Mouse (Mus musculus) intestine, postnatal 0 days (tissue): ENCODE results near the gene Tnfsf12. TPM values are rescaled to one million over a fixed set of nuclear protein-coding genes. Genes with fewer than 3 reads are reported as not detected.

ENCODE experiments used
- ATAC-seq: fragments of 200-750 bp; cut with Nextera tagmentation; 2 replicates; pipeline ENCODE4 v1.8.0; 2017; ENCODE audit warnings: mild to moderate bottlenecking, moderate TSS enrichment, moderate library complexity
- H3K27ac ChIP-seq: fragments of 300-500 bp; sonication (generic); 2 replicates; pipeline ENCODE4 v1.5.1; 2014; ENCODE audit warnings: mild to moderate bottlenecking, low read depth, low read length, moderate library complexity
- H3K27me3 ChIP-seq: fragments of 300-500 bp; sonication (generic); replicated peaks from 2 replicates; pipeline ENCODE4 v1.6.1; 2014; ENCODE audit warnings: low read length, mixed read lengths; ENCODE audit not compliant: control insufficient read depth, insufficient read depth
- H3K36me3 ChIP-seq: fragments of 300-500 bp; sonication (generic); 2 replicates; pipeline ENCODE4 v1.6.1; 2014; ENCODE audit warnings: mild to moderate bottlenecking, moderate library complexity; ENCODE audit not compliant: control insufficient read depth, insufficient read depth
- H3K4me1 ChIP-seq: fragments of 300-500 bp; sonication (generic); replicated peaks from 2 replicates; pipeline ENCODE4 v1.6.1; 2014; ENCODE audit warnings: antibody characterized with exemption, low read length, mixed read lengths; ENCODE audit not compliant: control insufficient read depth, insufficient read depth
- H3K4me2 ChIP-seq: fragments of 300-500 bp; sonication (generic); replicated peaks from 2 replicates; pipeline ENCODE4 v1.6.1; 2014; ENCODE audit warnings: low read depth, mild to moderate bottlenecking, moderate library complexity
- H3K4me3 ChIP-seq: fragments of 300-500 bp; sonication (generic); 2 replicates; pipeline ENCODE4 v1.5.1; 2014; ENCODE audit warnings: low read depth, low read length
- H3K9ac ChIP-seq: fragments of 300-500 bp; sonication (generic); 2 replicates; pipeline ENCODE4 v1.6.1; 2014; ENCODE audit warnings: mild to moderate bottlenecking, low read depth, low read length
- H3K9me3 ChIP-seq: fragments of 300-500 bp; sonication (generic); 2 replicates; pipeline ENCODE4 v1.6.1; 2016; ENCODE audit warnings: mixed run types; ENCODE audit not compliant: control insufficient read depth
- CTCF ChIP-seq: sonication (generic); IDR thresholded peaks from 2 replicates; pipeline ENCODE4 v1.5.1; 2016; ENCODE audit warnings: low read depth, mild to moderate bottlenecking, control low read depth, antibody characterized with exemption, moderate library complexity
- WGBS: fragments of 180-500 bp; shearing (Covaris S2); extraction: QIAGEN DNeasy Blood & Tissue Kit; methylation state at CpG from one replicate; pipeline ENCODE4 v1.1.7; 2014; 5-methylcytosine and 5-hydroxymethylcytosine counted together
- polyA plus RNA-seq: library from polyadenylated mRNA; unstranded; fragments of >200 nt; fragmentation: Nextera tagmentation; extraction: Ambion mirVana; gene quantifications from 2 replicates; pipeline ENCODE4 v1.2.1, GENCODE M21; 2015

The Tnfsf12 gene
- polyA plus RNA-seq, 1 experiment from 2014 or later: 7.2 TPM

DNA sequence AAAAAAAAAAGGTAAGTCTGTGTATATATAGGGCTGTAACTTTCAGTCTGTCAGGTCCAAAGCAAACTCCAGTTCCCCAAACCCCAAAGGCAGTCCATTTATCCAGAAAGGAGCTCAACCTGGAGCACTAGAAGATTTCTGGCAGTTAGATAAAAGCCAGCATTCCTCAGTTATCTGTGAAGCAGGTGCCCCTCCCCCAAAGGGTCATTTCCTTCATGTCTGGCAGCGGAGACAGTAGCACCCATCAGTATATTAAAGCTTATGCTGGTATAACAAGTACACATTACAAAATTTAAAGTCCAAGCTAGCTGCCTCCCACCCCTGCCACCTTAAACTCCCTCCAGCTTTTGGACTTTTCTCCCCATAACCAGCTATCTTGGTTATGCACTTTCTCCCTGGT, 3.9 kb upstream of the Tnfsf12 start:
- H3K9ac ChIP-seq: no peak overlapping the region
- no peaks in the 10 kb centered on the region for H3K9me3 ChIP-seq
- H3K36me3 ChIP-seq: no peaks in the 10 kb centered on the region
- H3K4me3 ChIP-seq: no peak overlapping the region
- H3K4me2 ChIP-seq: no peak overlapping the region
- H3K27me3 ChIP-seq: no peaks in the 10 kb centered on the region
- H3K27ac ChIP-seq: no peak overlapping the region
- no peak for ATAC-seq
- WGBS: 19% methylated on average over 1 of the region's 1 CpGs
- 0 out of 2 replicates have a peak, but pooled peaks cover 7% of the 10 kb centered on the region for H3K4me1 ChIP-seq
- TF ChIP-seq CTCF: no peak

DNA sequence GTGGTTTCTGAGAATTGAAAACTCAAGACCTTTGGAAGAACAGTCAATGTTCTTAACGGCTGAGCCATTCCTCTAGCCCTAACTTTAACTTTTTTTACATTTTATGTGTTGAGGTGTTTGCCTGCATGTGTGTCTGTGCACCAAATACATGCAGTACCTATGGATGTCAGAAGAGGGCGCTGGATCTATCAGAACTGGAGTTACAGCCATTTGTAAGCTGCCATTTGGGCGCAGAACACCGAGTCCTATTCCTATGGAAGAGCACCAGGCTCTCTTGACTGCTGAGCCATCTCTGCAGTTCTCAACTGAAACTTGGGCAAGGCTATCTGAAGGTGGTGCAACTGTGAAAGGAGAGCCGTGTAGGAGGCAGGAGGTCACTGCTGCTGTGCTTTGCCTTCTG, 2.9 kb upstream of the Tnfsf12 start:
- 69% methylated on average over 5 of the region's 5 CpGs for WGBS
- Histone ChIP-seq H3K27ac (peak overlapping the region; percentile 71), H3K36me3 (no peaks in the 10 kb centered on the region), H3K4me2 (0 out of 2 replicates have a peak overlapping the region, but pooled peaks have one; percentile 13), H3K27me3 (no peaks in the 10 kb centered on the region), H3K4me3 (no peak overlapping the region), H3K9me3 (no peaks in the 10 kb centered on the region), H3K9ac (no peak overlapping the region), H3K4me1 (0 out of 2 replicates have a peak, but pooled peaks cover 7% of the 10 kb centered on the region)
- no peak for ATAC-seq
- peak; percentile 46 for TF ChIP-seq CTCF

DNA sequence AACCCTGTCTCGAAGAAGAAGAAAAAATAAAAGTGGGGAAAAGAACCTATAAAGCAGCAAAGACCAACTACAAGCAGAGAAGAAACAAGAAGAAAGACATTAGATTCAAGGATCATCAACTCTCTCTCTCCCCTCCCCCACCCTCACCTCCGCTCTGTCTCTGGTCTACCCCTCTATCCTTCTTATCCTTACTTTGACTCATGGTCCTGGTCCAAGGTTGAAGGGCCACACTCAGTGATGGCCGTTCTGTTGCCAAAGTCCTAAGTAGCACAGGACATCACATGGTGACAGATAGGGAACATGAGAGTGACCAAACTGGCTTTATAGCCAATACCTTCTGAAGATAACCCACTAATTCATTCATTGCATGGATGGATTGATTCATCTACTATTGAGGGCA, 1.7 kb upstream of the Tnfsf12 start:
- 75% methylated on average over 3 of the region's 3 CpGs for WGBS
- no peak for TF ChIP-seq CTCF

DNA sequence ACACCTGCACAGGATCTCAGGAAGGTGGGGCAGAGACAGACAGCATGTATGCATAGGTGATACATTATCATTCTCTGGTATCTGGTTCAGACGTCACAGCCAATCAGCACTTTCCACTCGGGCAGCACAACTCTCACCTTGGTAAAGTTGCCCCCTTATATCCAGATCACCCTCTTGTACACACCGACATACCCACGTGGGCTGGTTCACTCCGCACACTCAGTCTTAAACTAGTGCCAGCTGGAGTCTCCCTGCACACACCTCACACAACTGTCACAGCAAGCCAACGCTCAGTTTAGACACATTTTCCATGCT, 646 bp downstream of the Tnfsf12 start:
- Histone ChIP-seq H3K27ac (peak overlapping the region; percentile 83; the same call in 1 of the 2 replicates), H3K4me1 (peaks cover 7% of the 10 kb centered on the region; the same call in 1 of the 2 replicates), H3K9me3 (no peaks in the 10 kb centered on the region), H3K36me3 (no peaks in the 10 kb centered on the region), H3K4me2 (peak overlapping the region; percentile 74), H3K4me3 (peak overlapping the region; percentile 50), H3K27me3 (no peaks in the 10 kb centered on the region), H3K9ac (peak overlapping the region; percentile 65; the same call in 1 of the 2 replicates)
- 35% methylated on average over 6 of the region's 6 CpGs for WGBS
- ATAC-seq: no peak
- TF ChIP-seq CTCF: no peak

More for the DNA sequence above, 1.7 kb upstream of the Tnfsf12 start:
- Histone ChIP-seq H3K4me2 (no peak overlapping the region), H3K27ac (0 out of 2 replicates have a peak overlapping the region, but pooled peaks have one; percentile 21), H3K36me3 (no peaks in the 10 kb centered on the region), H3K4me3 (no peak overlapping the region), H3K9ac (no peak overlapping the region), H3K27me3 (no peaks in the 10 kb centered on the region), H3K9me3 (no peaks in the 10 kb centered on the region), H3K4me1 (0 out of 2 replicates have a peak, but pooled peaks cover 7% of the 10 kb centered on the region)
- ATAC-seq: peak; percentile 64

DNA sequence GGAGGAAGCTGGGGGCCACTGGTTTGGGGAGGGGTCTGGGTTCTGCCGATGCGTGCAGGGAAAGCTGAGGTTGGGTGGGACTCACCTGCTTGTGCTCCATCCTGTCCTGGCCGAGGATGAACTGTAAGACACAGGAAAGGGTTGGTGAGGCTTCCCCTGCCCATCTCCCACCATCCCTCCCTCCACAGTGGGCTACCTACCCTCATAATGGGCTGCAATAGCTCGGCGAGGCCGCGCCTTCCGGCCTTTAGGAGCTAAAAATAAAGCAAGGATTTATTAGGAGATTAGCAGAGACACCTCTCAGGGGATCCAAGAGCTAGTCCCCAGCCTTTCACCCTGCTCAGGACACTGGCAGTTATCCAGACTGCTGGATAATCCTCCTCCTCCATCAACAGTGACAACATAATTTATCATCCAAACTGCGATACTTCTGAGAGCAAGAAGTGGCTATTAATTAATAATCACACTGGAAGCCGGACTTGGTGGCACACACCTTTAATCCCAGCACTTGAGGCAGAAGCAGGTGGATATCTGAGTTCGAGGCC, 2.2 kb downstream of the Tnfsf12 start:
- no peak for TF ChIP-seq CTCF
- H3K36me3 ChIP-seq: no peaks in the 10 kb centered on the region
- no peak overlapping the region for H3K4me2 ChIP-seq
- peaks cover 7% of the 10 kb centered on the region; the same call in 1 of the 2 replicates for H3K4me1 ChIP-seq
- H3K4me3 ChIP-seq: no peak overlapping the region
- peak overlapping the region; percentile 84 for H3K27ac ChIP-seq
- H3K9ac ChIP-seq: no peak overlapping the region
- no peak for ATAC-seq
- no peaks in the 10 kb centered on the region for H3K27me3 ChIP-seq
- 60% methylated on average over 11 of the region's 11 CpGs for WGBS
- H3K9me3 ChIP-seq: no peaks in the 10 kb centered on the region

DNA sequence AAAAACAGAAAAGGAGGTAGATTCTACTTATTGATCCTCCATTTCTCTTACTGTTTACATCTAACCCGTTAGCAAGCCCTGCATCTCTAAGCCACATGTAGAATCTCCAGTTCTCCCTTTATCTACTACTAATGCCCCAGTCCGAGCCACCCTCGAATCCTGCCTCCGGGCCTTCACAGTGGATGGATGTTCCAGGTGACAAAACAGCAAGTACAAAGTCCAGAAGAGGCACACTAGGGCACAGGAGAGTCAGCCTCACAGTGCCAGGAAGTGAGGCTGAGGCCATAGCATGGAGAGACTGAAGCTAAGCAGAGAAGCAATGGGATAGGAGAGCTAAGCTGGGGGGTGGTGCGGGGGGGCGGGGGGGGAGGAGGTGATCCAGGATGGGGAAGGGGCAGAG, 2.8 kb downstream of the Tnfsf12 start:
- H3K36me3 ChIP-seq: no peaks in the 10 kb centered on the region
- no peak overlapping the region for H3K9ac ChIP-seq
- H3K4me2 ChIP-seq: no peak overlapping the region
- no peaks in the 10 kb centered on the region for H3K27me3 ChIP-seq
- no peak overlapping the region for H3K4me3 ChIP-seq
- H3K4me1 ChIP-seq: peaks cover 7% of the 10 kb centered on the region; the same call in 1 of the 2 replicates
- no peak for TF ChIP-seq CTCF
- H3K9me3 ChIP-seq: no peaks in the 10 kb centered on the region
- peak; percentile 79 for ATAC-seq
- 46% methylated on average over 6 of the region's 6 CpGs for WGBS
- H3K27ac ChIP-seq: peak overlapping the region; percentile 84
